31 mouse cellular contexts compared by ENCODE assay signal in genomic region chr4:59169981-59170380, GRCm38 (mm10). TPM values are rescaled to one million over a fixed set of nuclear protein-coding genes. Genes with fewer than 3 reads are reported as not detected.
DNase-seq lines count a peak whose midpoint lies in the region; ATAC-seq lines count a peak whose summit lies in the region.
"Had no signal": no experiment of that assay in that cellular context is flagged by ENCODE, and none has a peak within 500 bp of the region (broad histone marks: within the 10 kb centered on the region; RNA-seq: fewer than 3 reads in every experiment).

No protein-coding gene starts in this region.

- no peak overlapping the region for H3K27ac ChIP-seq in forebrain, embryonic 12.5 days
- H3K27ac ChIP-seq: forebrain, embryonic 10.5 days; gastrocnemius, adult 2 months; heart, embryonic 15.5 days; hindbrain, embryonic 10.5 days; hindbrain, embryonic 13.5 days had no signal

- no peak overlapping the region for H3K4me3 ChIP-seq in forebrain, embryonic 12.5 days (replicated peaks)
- H3K4me3 ChIP-seq: forebrain, embryonic 10.5 days; gastrocnemius, adult 2 months; heart, embryonic 12.5 days; heart, embryonic 15.5 days; hindbrain, embryonic 10.5 days; hindbrain, embryonic 13.5 days had no signal

- H3K27me3 ChIP-seq in forebrain, embryonic 12.5 days: no peaks in the 10 kb centered on the region
- H3K27me3 ChIP-seq: heart, embryonic 12.5 days; heart, embryonic 15.5 days; hindbrain, embryonic 13.5 days had no signal

- peak; percentile 22 to 29 for DNase-seq in adrenal gland, postnatal 36 days
- no peak for DNase-seq in adrenal gland, postnatal 10 days
- DNase-seq in thymus, postnatal 0 days (ENCODE audit: low spot score): peak; percentile 39
- no peak for DNase-seq in thymus, postnatal 10 days (ENCODE audit: low spot score in 2 of 2)
- DNase-seq in thymus, postnatal 14 days: peak; percentile 44
- DNase-seq: cerebellum, adult 18-20 months; cerebellum, adult 9-10 months; cerebellum, postnatal 14 days; forebrain, postnatal 0 days; gastrocnemius, adult 2 months; gastrocnemius, postnatal 25 days; heart, adult 18-20 months; heart, postnatal 10 days; heart, postnatal 36 days had no signal

- no peaks in the 10 kb centered on the region for H3K36me3 ChIP-seq in forebrain, embryonic 12.5 days (replicated peaks)
- H3K36me3 ChIP-seq: forebrain, embryonic 10.5 days; heart, embryonic 12.5 days; heart, embryonic 15.5 days; hindbrain, embryonic 10.5 days; hindbrain, embryonic 13.5 days had no signal

- WGBS in forebrain, embryonic 12.5 days: 89% methylated on average over 5 of the region's 5 CpGs

- 0 out of 2 replicates have a peak, but pooled peaks cover 4% of the 10 kb centered on the region for H3K4me1 ChIP-seq in forebrain, embryonic 12.5 days
- H3K4me1 ChIP-seq: hindbrain, embryonic 13.5 days had no signal

- H3K4me2 ChIP-seq in forebrain, embryonic 12.5 days: no peak overlapping the region
- H3K4me2 ChIP-seq: heart, embryonic 12.5 days; heart, embryonic 15.5 days; hindbrain, embryonic 13.5 days had no signal

- no peak for ATAC-seq in inflammation-experienced regulatory T-cells, adult 6 months
- ATAC-seq in forebrain, embryonic 12.5 days (ENCODE audit: low FRiP score): no peak
- ATAC-seq: activated CD4-positive, CD25-positive, alpha-beta regulatory T cell, adult 4 months; forebrain, embryonic 14.5 days; forebrain, postnatal 0 days; hindbrain, embryonic 16.5 days; intestine, embryonic 16.5 days had no signal

- H3K9ac ChIP-seq in forebrain, embryonic 12.5 days: no peak overlapping the region
- H3K9ac ChIP-seq: forebrain, postnatal 0 days; heart, embryonic 12.5 days; heart, embryonic 15.5 days; hindbrain, embryonic 13.5 days had no signal

- no peaks in the 10 kb centered on the region for H3K9me3 ChIP-seq in forebrain, embryonic 12.5 days
- H3K9me3 ChIP-seq: forebrain, embryonic 10.5 days; heart, embryonic 15.5 days; hindbrain, embryonic 10.5 days; hindbrain, embryonic 13.5 days had no signal

RNA-seq across cellular contexts. Expression of gene Ugcg, which starts 19.1 kb away (rescaled TPM):
- total RNA-seq in adrenal gland, postnatal 36 days (2021): 10 to 100 TPM; 40.2 to 46.3 TPM
- total RNA-seq in adrenal gland, postnatal 10 days (2021): 10 to 100 TPM; 36.0 to 45.7 TPM
- polyA plus RNA-seq in thymus, postnatal 0 days (2015; fragmentation: Nextera tagmentation; extraction: Ambion mirVana): 21.8 and 29.2 TPM in 2 replicates
- polyA plus RNA-seq in inflammation-experienced regulatory T-cells, adult 6 months (2017; shearing (Covaris generic)): 10 to 100 TPM in 2 of 3 experiments, 1 to 10 TPM in 1; 8.7 to 20.6 (median 16.4) TPM
- polyA plus RNA-seq in forebrain, embryonic 12.5 days (2016; fragmentation: Nextera tagmentation; extraction: Ambion mirVana): 18.7 and 19.9 TPM in 2 replicates

RNA-seq across cellular contexts. Expression of gene AI481877, which starts 31.2 kb away (rescaled TPM):
- total RNA-seq in adrenal gland, postnatal 36 days (2021): not detected
- total RNA-seq in adrenal gland, postnatal 10 days (2021): under 1 TPM in 1 of 2 experiments, not detected in 1; 0.15 TPM
- 0.12 TPM in 1 of 2 replicates, not detected in the other for polyA plus RNA-seq in thymus, postnatal 0 days (2015; fragmentation: Nextera tagmentation; extraction: Ambion mirVana)
- not detected for polyA plus RNA-seq in inflammation-experienced regulatory T-cells, adult 6 months (2017; shearing (Covaris generic))
- not detected in 2 replicates for polyA plus RNA-seq in forebrain, embryonic 12.5 days (2016; fragmentation: Nextera tagmentation; extraction: Ambion mirVana)
- total RNA-seq: adrenal gland, adult 18-20 months; forebrain, postnatal 0 days; gastrocnemius, adult 2 months; gastrocnemius, postnatal 25 days; heart, adult 18-20 months; heart, postnatal 10 days; heart, postnatal 36 days had no signal
- polyA plus RNA-seq: activated CD4-positive, CD25-positive, alpha-beta regulatory T cell, adult 4 months; C2C12; embryonic facial prominence, embryonic 11.5 days; embryonic facial prominence, embryonic 14.5 days; forebrain, embryonic 10.5 days; forebrain, embryonic 14.5 days; forebrain, postnatal 0 days; frontal cortex, adult 2 months; gonadal fat pad, adult 2 months; heart, embryonic 12.5 days; heart, embryonic 15.5 days; hindbrain, embryonic 10.5 days; hindbrain, embryonic 13.5 days; intestine, embryonic 16.5 days had no signal

Comparison
In these comparisons a context has a peak if more than half of its experiments do, and no peak if none do; other contexts are left out.
1. DNase-seq: peak in adrenal gland, postnatal 36 days (2 of 2), thymus, postnatal 0 days (single experiment) and thymus, postnatal 14 days (single experiment); none in adrenal gland, postnatal 10 days (single experiment) and thymus, postnatal 10 days (0 of 2).